1 mouse cellular context compared by ENCODE assay signal in genomic region chr4:130905025-130905424, GRCm38 (mm10).
TF ChIP-seq lines count a peak whose summit lies in the region.

No protein-coding gene starts in this region.

TF ChIP-seq in MEL, 35 proteins besides CTCF, POLR2A, EP300 and RAD21:
- TF ChIP-seq UBTF (IDR thresholded peaks at IDR 0.05; ENCODE audit: borderline replicate concordance, insufficient read depth, low read depth, low read length) (0 out of 2 replicates have a peak, but pooled peaks have one; percentile 23), POLR2AphosphoS2 (IDR thresholded peaks at IDR 0.05; ENCODE audit: low read length) (no peak), MAFK (IDR thresholded peaks at IDR 0.05; ENCODE audit: borderline replicate concordance, low read depth, low read length) (no peak), GATA1 (IDR thresholded peaks at IDR 0.05; ENCODE audit: low read depth, low read length) (no peak), SMC3 (IDR thresholded peaks at IDR 0.05; ENCODE audit: low read depth, low read length) (no peak), POLR2AphosphoS5 (IDR thresholded peaks at IDR 0.05; ENCODE audit: borderline replicate concordance, low read depth, low read length) (no peak), RCOR1 (IDR thresholded peaks at IDR 0.05; ENCODE audit: low read depth, low read length) (no peak), ETS1 (IDR thresholded peaks at IDR 0.05; ENCODE audit: low read depth, low read length) (peak; percentile 18; the same call in 1 of the 2 replicates), KAT2A (conservative IDR thresholded peaks at IDR 0.05; ENCODE audit: low read depth, low read length) (no peak), E2F4 (IDR thresholded peaks at IDR 0.05; ENCODE audit: borderline replicate concordance, low read depth, low read length) (no peak), CHD2 (IDR thresholded peaks at IDR 0.05; ENCODE audit: low read length) (no peak), GABPA (IDR thresholded peaks at IDR 0.05; ENCODE audit: low read depth, low read length) (no peak), MYB (IDR thresholded peaks at IDR 0.05; ENCODE audit: low read depth, low read length) (no peak), HCFC1 (IDR thresholded peaks at IDR 0.05; ENCODE audit: low read depth, low read length) (no peak), ZKSCAN1 (IDR thresholded peaks at IDR 0.05; ENCODE audit: low read depth, low read length) (no peak), ELF1 (IDR thresholded peaks at IDR 0.05; ENCODE audit: low read depth, low read length) (no peak), NRF1 (IDR thresholded peaks at IDR 0.05; ENCODE audit: insufficient read depth, low read depth, low read length, poor library complexity, severe bottlenecking) (no peak), TAL1 (IDR thresholded peaks at IDR 0.05; ENCODE audit: low read length) (peak; percentile 43; the same call in 1 of the 2 replicates), MEF2A (IDR thresholded peaks at IDR 0.05; ENCODE audit: extremely low read depth, insufficient replicate concordance, low read depth, low read length, poor library complexity, severe bottlenecking) (no peak), TCF12 (IDR thresholded peaks at IDR 0.05; ENCODE audit: low read depth, low read length) (peak; percentile 32; the same call in 1 of the 2 replicates), SIN3A (IDR thresholded peaks at IDR 0.05; ENCODE audit: low read length) (no peak), TBP (IDR thresholded peaks at IDR 0.05; ENCODE audit: low read depth, low read length) (no peak)
TF ChIP-seq in MEL: peak in this region for 4.
